Mouse (Mus musculus): ENCODE measurements around the gene Trim65. TPM values are rescaled to one million over a fixed set of nuclear protein-coding genes. Genes with fewer than 3 reads are reported as not detected.

Trim65 gene
- total RNA-seq, 1 experiment: 0.31 TPM

- Histone ChIP-seq H3K9ac (ENCODE audit: insufficient read depth, low read depth, low read length, poor library complexity, severe bottlenecking) (no peak overlapping the region), H3K27ac (ENCODE audit: insufficient read depth, low read depth, low read length, poor library complexity, severe bottlenecking) (no peak overlapping the region), H3K4me1 (ENCODE audit: control insufficient read depth in 2 of 2, insufficient read depth in 2 of 2, low read length in 2 of 2, poor library complexity in 1 of 2) (peaks cover 1 to 28% of the 10 kb centered on the region in 2 experiments; a peak in 2 of 4 replicates), H3K36me3 (ENCODE audit: control insufficient read depth, insufficient read depth, low read length, poor library complexity, severe bottlenecking) (peaks cover 7% of the 10 kb centered on the region; the same call in 1 of the 2 replicates), H3K4me3 (ENCODE audit: insufficient read depth in 1 of 2, low read depth in 1 of 2, low read length in 2 of 2, poor library complexity in 1 of 2, severe bottlenecking in 1 of 2) (no peak overlapping the region), H3K9me3 (ENCODE audit: control insufficient read depth, insufficient read depth, low read depth, low read length) (no peaks in the 10 kb centered on the region)
- no peak for TF ChIP-seq MAFK (IDR thresholded peaks at IDR 0.05; ENCODE audit: insufficient read depth, low read depth, low read length)
- in situ Hi-C loops (cut with MboI; ENCODE audit: low sequenced_read_pairs in 2 of 2, unreplicated experiment in 2 of 2): no loop called here
- DNase-seq (ENCODE audit: low read depth, low spot score): no peak
Measured at GRCm38 (mm10) chr11:116143468-116143867, 12.5 kb upstream of the Trim65 start.

GRCm38 (mm10) chr11:116142211-116142991, 11.5 kb upstream of the Trim65 start:
- TF ChIP-seq ZNF384 (IDR thresholded peaks at IDR 0.05; ENCODE audit: low read depth, low read length) (no peak), MAFK (IDR thresholded peaks at IDR 0.05; ENCODE audit: insufficient read depth, low read depth, low read length) (peak; percentile 95)
- Histone ChIP-seq H3K4me3 (ENCODE audit: insufficient read depth in 1 of 2, low read depth in 1 of 2, low read length in 2 of 2, poor library complexity in 1 of 2, severe bottlenecking in 1 of 2) (peak overlapping the region in 1 of 2 experiments; percentile 31; a peak in 2 of 4 replicates), H3K4me1 (ENCODE audit: control insufficient read depth in 2 of 2, insufficient read depth in 2 of 2, low read length in 2 of 2, poor library complexity in 1 of 2) (peaks cover 1 to 28% of the 10 kb centered on the region in 2 experiments; a peak in 2 of 4 replicates), H3K9ac (ENCODE audit: insufficient read depth, low read depth, low read length, poor library complexity, severe bottlenecking) (peak overlapping the region; percentile 63), H3K36me3 (ENCODE audit: control insufficient read depth, insufficient read depth, low read length, poor library complexity, severe bottlenecking) (peaks cover 1% of the 10 kb centered on the region; the same call in 1 of the 2 replicates), H3K27ac (ENCODE audit: insufficient read depth, low read depth, low read length, poor library complexity, severe bottlenecking) (peak overlapping the region; percentile 86), H3K9me3 (ENCODE audit: control insufficient read depth, insufficient read depth, low read depth, low read length) (no peaks in the 10 kb centered on the region)
- in situ Hi-C loops (cut with MboI; ENCODE audit: low sequenced_read_pairs in 2 of 2, unreplicated experiment in 2 of 2): no loop called here
- DNase-seq (ENCODE audit: low read depth, low spot score): no peak

GRCm38 (mm10) chr11:116138468-116139138, 7.7 kb upstream of the Trim65 start, which contains the start of gene Mrpl38:
Gene Mrpl38, minus strand, starts transcription at chr11:116138868.
- peak within 1 kb of the TSS; percentile 72; the same call in 1 of the 2 replicates for H3K27ac ChIP-seq (ENCODE audit: insufficient read depth, low read depth, low read length, poor library complexity, severe bottlenecking)
- peaks cover 22% of the 10 kb centered on the region for H3K36me3 ChIP-seq (ENCODE audit: control insufficient read depth, insufficient read depth, low read length, poor library complexity, severe bottlenecking)
- H3K4me3 ChIP-seq (ENCODE audit: insufficient read depth in 1 of 2, low read depth in 1 of 2, low read length in 2 of 2, poor library complexity in 1 of 2, severe bottlenecking in 1 of 2): peak within 1 kb of the TSS; percentile 94 to 98
- no peaks in the 10 kb centered on the region for H3K9me3 ChIP-seq (ENCODE audit: control insufficient read depth, insufficient read depth, low read depth, low read length)
- peak; percentile 97 for DNase-seq (ENCODE audit: low read depth, low spot score)
- in situ Hi-C loops (cut with MboI; ENCODE audit: low sequenced_read_pairs in 2 of 2, unreplicated experiment in 2 of 2): no loop called here
- TF ChIP-seq ZC3H11A (IDR thresholded peaks at IDR 0.05; ENCODE audit: borderline replicate concordance, low read depth, low read length): no peak
- TF ChIP-seq ZNF384 (IDR thresholded peaks at IDR 0.05; ENCODE audit: low read depth, low read length): no peak
- TF ChIP-seq HCFC1 (IDR thresholded peaks at IDR 0.05; ENCODE audit: borderline replicate concordance, insufficient read depth, low read length): 0 out of 2 replicates have a peak, but pooled peaks have one; percentile 49
- TF ChIP-seq CHD2 (IDR thresholded peaks at IDR 0.05; ENCODE audit: low read depth, low read length): 0 out of 2 replicates have a peak, but pooled peaks have one; percentile 20
- TF ChIP-seq MAFK (IDR thresholded peaks at IDR 0.05; ENCODE audit: insufficient read depth, low read depth, low read length): 0 out of 2 replicates have a peak, but pooled peaks have one; percentile 5
- H3K4me1 ChIP-seq (ENCODE audit: control insufficient read depth in 2 of 2, insufficient read depth in 2 of 2, low read length in 2 of 2, poor library complexity in 1 of 2): peaks cover 3 to 22% of the 10 kb centered on the region in 2 experiments; a peak in 2 of 4 replicates
- peak within 1 kb of the TSS; percentile 98 for H3K9ac ChIP-seq (ENCODE audit: insufficient read depth, low read depth, low read length, poor library complexity, severe bottlenecking)

GRCm38 (mm10) chr11:116138096-116138467, 7.2 kb upstream of the Trim65 start:
- peaks cover 24% of the 10 kb centered on the region for H3K36me3 ChIP-seq (ENCODE audit: control insufficient read depth, insufficient read depth, low read length, poor library complexity, severe bottlenecking)

More at GRCm38 (mm10) chr11:116138096-116138467, 7.2 kb upstream of the Trim65 start:
- H3K4me3 ChIP-seq (ENCODE audit: insufficient read depth in 1 of 2, low read depth in 1 of 2, low read length in 2 of 2, poor library complexity in 1 of 2, severe bottlenecking in 1 of 2): peak overlapping the region; percentile 94 to 98
- H3K9ac ChIP-seq (ENCODE audit: insufficient read depth, low read depth, low read length, poor library complexity, severe bottlenecking): peak overlapping the region; percentile 98
- peaks cover 3 to 18% of the 10 kb centered on the region in 2 experiments; a peak in 2 of 4 replicates for H3K4me1 ChIP-seq (ENCODE audit: control insufficient read depth in 2 of 2, insufficient read depth in 2 of 2, low read length in 2 of 2, poor library complexity in 1 of 2)
- H3K9me3 ChIP-seq (ENCODE audit: control insufficient read depth, insufficient read depth, low read depth, low read length): no peaks in the 10 kb centered on the region
- no peak for TF ChIP-seq ZNF384 (IDR thresholded peaks at IDR 0.05; ENCODE audit: low read depth, low read length)
- TF ChIP-seq ZC3H11A (IDR thresholded peaks at IDR 0.05; ENCODE audit: borderline replicate concordance, low read depth, low read length): no peak
- TF ChIP-seq CHD2 (IDR thresholded peaks at IDR 0.05; ENCODE audit: low read depth, low read length): no peak
- no peak for TF ChIP-seq HCFC1 (IDR thresholded peaks at IDR 0.05; ENCODE audit: borderline replicate concordance, insufficient read depth, low read length)
- no peak for TF ChIP-seq MAFK (IDR thresholded peaks at IDR 0.05; ENCODE audit: insufficient read depth, low read depth, low read length)
- DNase-seq (ENCODE audit: low read depth, low spot score): no peak
- in situ Hi-C loops (cut with MboI; ENCODE audit: low sequenced_read_pairs in 2 of 2, unreplicated experiment in 2 of 2): no loop called here
- H3K27ac ChIP-seq (ENCODE audit: insufficient read depth, low read depth, low read length, poor library complexity, severe bottlenecking): peak overlapping the region; percentile 72; the same call in 1 of the 2 replicates

Measured in ES-E14 (cell line).